Mouse (Mus musculus) kidney, adult 2 months (tissue): ENCODE results near the gene Paics.

Experiments
- CTCF ChIP-seq: fragments of 200-500 bp; conservative IDR thresholded peaks from 2 replicates; pipeline ENCODE4 v1.5.1; 2011; ENCODE audit warnings: low read depth, mild to moderate bottlenecking, control low read depth, low read length, moderate library complexity, mixed read lengths; ENCODE audit not compliant: insufficient read depth, insufficient read length
- POLR2A ChIP-seq: fragments of 200-500 bp; IDR thresholded peaks from one replicate; pipeline ENCODE4 v1.6.1; 2011; ENCODE audit warnings: low read depth, low read length, control low read depth

GRCm38 (mm10) chr5:76990789-76991188, 39.7 kb downstream of the Paics start:
- TF ChIP-seq POLR2A (no peak), CTCF (no peak)
